Mouse (Mus musculus) ES-E14 (cell line): Measurements from ENCODE around the gene Samd10. TPM values are rescaled to one million over a fixed set of nuclear protein-coding genes. Genes with fewer than 3 reads are reported as not detected.

Experiments
- DNase-seq: peaks from one replicate; pipeline ENCODE4 v3.0.0-alpha.2; 2013; ENCODE audit warnings: low read depth, low spot score
- H3K27ac ChIP-seq: 2 replicates; pipeline ENCODE4 v1.5.1; 2012; ENCODE audit warnings: low read depth, mild to moderate bottlenecking, low read length, moderate library complexity, mixed read lengths; ENCODE audit not compliant: poor library complexity, insufficient read depth, severe bottlenecking
- H3K36me3 ChIP-seq: 2 replicates; pipeline ENCODE4 v1.6.1; 2012; ENCODE audit warnings: mild to moderate bottlenecking, low read length, moderate library complexity, mixed read lengths; ENCODE audit not compliant: control insufficient read depth, poor library complexity, insufficient read depth, severe bottlenecking
- H3K4me1 ChIP-seq, 2 experiments: fragments of 150-350 bp in 1 of 2; sonication (generic) in 1 of 2; 2 replicates each; pipeline ENCODE4 v1.6.1; 2012; ENCODE audit warnings: low read length in 2 of 2, mild to moderate bottlenecking in 1 of 2, mixed read lengths in 1 of 2; ENCODE audit not compliant: control insufficient read depth in 2 of 2, insufficient read depth in 2 of 2, poor library complexity in 1 of 2
- H3K4me3 ChIP-seq, 2 experiments: fragments of 150-350 bp in 1 of 2; sonication (generic) in 1 of 2; 2 replicates each; pipeline ENCODE4 v1.5.1; 2012; ENCODE audit warnings: low read length in 2 of 2, low read depth in 1 of 2, mild to moderate bottlenecking in 1 of 2, mixed read lengths in 1 of 2; ENCODE audit not compliant: insufficient read depth in 1 of 2, poor library complexity in 1 of 2, severe bottlenecking in 1 of 2
- H3K9ac ChIP-seq: 2 replicates; pipeline ENCODE4 v1.6.1; 2012; ENCODE audit warnings: low read depth, mild to moderate bottlenecking, low read length, mixed read lengths; ENCODE audit not compliant: poor library complexity, insufficient read depth, severe bottlenecking
- H3K9me3 ChIP-seq: fragments of 150-350 bp; sonication (generic); 2 replicates; pipeline ENCODE4 v1.6.1; 2012; ENCODE audit warnings: low read depth, mild to moderate bottlenecking, low read length; ENCODE audit not compliant: control insufficient read depth, insufficient read depth
- CHD2 ChIP-seq: IDR thresholded peaks from 2 replicates; pipeline ENCODE4 v1.6.1; 2014; ENCODE audit warnings: mild to moderate bottlenecking, low read depth, low read length, inconsistent platforms
- HCFC1 ChIP-seq: IDR thresholded peaks from 2 replicates; pipeline ENCODE4 v1.6.1; 2012; ENCODE audit warnings: low read length, inconsistent platforms, borderline replicate concordance; ENCODE audit not compliant: insufficient read depth
- MAFK ChIP-seq: IDR thresholded peaks from 2 replicates; pipeline ENCODE4 v1.6.1; 2014; ENCODE audit warnings: mild to moderate bottlenecking, low read depth, low read length, inconsistent platforms; ENCODE audit not compliant: insufficient read depth
- ZC3H11A ChIP-seq: IDR thresholded peaks from 2 replicates; pipeline ENCODE4 v1.6.1; 2012; ENCODE audit warnings: low read depth, mild to moderate bottlenecking, inconsistent platforms, low read length, borderline replicate concordance
- ZNF384 ChIP-seq: IDR thresholded peaks from 2 replicates; pipeline ENCODE4 v1.6.1; 2012; ENCODE audit warnings: low read depth, low read length, inconsistent platforms
- in situ Hi-C, 2 experiments: fragments of 600-800 bp; cut with MboI; formaldehyde crosslinking; loops; one replicate each; pipeline ENCODE4 v1.15.1; 2025; ENCODE audit warnings: low sequenced_read_pairs in 2 of 2, inconsistent platforms in 1 of 2; ENCODE audit not compliant: unreplicated experiment in 2 of 2
- total RNA-seq: library from RNA; depleted of rRNA; stranded (reverse); fragments of 300-350 nt; gene quantifications from 2 replicates; pipeline ENCODE4 v1.2.3, GENCODE M21; 2012

Gene Samd10
- total RNA-seq, 1 experiment = 3.4 TPM

DNA sequence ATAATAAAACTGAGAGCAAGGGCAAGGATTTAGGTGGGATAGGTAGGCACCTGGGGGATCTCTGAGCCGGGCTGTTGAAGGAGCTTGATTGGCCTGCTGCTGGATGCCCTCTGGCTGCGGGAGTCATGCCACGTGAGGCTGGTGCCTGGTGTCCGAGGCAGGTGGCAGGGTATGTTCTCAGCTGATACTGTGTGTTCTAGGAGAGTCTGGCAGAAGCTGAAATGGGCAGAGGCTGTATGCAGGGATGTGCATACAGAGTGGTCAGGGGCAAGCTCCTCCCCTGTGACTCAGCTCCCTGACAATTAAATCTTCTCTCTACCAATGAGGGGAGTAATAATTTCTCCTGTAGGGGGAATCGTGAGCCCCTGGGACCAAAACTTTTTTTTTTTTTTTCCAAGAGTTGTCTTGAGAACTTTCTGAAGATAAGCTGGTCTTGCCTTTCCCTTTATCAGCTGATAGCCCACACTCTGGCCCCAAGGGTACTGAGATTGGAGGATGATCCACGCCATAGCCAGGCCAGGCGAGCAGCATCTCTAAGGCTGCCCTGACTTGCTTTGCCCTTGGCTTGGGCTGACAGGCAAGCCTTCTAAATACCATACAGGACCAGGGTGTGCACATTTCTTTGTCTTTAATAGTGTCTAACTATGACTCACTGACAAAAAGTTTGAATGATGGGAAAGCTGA is 1.5 kb downstream of the Samd10 start:
- peaks cover 4 to 6% of the 10 kb centered on the region in 2 experiments; a peak in 2 of 4 replicates for H3K4me1 ChIP-seq
- TF ChIP-seq ZC3H11A (no peak), ZNF384 (peak; percentile 95), MAFK (no peak), CHD2 (no peak)
- in situ Hi-C loops = no loop called here
- no peak for DNase-seq
- H3K36me3 ChIP-seq = no peaks in the 10 kb centered on the region
- no peak overlapping the region for H3K4me3 ChIP-seq
- no peak overlapping the region for H3K9ac ChIP-seq
- no peak overlapping the region for H3K27ac ChIP-seq
- H3K9me3 ChIP-seq = no peaks in the 10 kb centered on the region

DNA sequence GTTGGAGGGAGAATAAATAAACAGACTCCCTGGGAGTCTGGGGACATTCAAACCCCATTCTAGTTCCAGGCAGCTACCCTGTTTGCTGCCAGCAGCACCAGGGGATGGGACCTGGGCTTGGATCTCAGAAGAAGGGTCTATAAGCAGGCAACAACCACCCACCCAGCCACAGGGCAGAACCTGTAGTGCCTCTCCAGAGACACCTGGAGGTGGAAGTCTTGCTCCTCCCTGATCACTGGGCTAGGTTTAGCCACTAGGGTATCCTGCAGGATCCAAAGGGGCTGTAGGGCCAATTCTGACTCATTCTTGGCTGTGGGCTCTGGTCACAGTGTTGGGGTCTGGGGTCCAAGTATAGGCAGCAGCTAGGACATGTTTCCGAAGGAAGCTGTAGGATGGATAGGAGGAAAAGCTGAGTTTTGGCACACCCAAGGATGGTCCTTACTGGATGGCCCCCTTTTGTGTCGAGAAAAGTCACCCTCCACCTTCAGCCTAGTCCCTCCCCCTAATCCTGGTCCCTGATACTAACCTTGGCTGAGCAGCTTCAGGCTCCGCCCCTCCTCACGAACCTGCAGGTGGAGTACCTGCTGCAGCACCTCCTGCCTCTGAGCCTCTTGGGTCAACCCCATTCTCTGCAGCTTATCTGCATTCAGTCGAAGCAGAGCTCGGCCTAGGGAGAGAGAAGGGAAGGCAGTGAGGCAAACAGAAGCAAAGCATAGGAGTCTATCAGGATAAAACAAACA is 2.6 kb downstream of the Samd10 start:
- H3K9ac ChIP-seq = no peak overlapping the region
- H3K4me3 ChIP-seq = no peak overlapping the region
- no peak for DNase-seq
- H3K27ac ChIP-seq = no peak overlapping the region
- no peaks in the 10 kb centered on the region for H3K9me3 ChIP-seq
- no peaks in the 10 kb centered on the region for H3K36me3 ChIP-seq
- peaks cover 4 to 8% of the 10 kb centered on the region in 2 experiments; a peak in 2 of 4 replicates for H3K4me1 ChIP-seq
- in situ Hi-C loops = no loop called here
- no peak for TF ChIP-seq ZC3H11A
- no peak for TF ChIP-seq MAFK
- no peak for TF ChIP-seq HCFC1
- TF ChIP-seq CHD2 = no peak
- TF ChIP-seq ZNF384 = no peak

DNA sequence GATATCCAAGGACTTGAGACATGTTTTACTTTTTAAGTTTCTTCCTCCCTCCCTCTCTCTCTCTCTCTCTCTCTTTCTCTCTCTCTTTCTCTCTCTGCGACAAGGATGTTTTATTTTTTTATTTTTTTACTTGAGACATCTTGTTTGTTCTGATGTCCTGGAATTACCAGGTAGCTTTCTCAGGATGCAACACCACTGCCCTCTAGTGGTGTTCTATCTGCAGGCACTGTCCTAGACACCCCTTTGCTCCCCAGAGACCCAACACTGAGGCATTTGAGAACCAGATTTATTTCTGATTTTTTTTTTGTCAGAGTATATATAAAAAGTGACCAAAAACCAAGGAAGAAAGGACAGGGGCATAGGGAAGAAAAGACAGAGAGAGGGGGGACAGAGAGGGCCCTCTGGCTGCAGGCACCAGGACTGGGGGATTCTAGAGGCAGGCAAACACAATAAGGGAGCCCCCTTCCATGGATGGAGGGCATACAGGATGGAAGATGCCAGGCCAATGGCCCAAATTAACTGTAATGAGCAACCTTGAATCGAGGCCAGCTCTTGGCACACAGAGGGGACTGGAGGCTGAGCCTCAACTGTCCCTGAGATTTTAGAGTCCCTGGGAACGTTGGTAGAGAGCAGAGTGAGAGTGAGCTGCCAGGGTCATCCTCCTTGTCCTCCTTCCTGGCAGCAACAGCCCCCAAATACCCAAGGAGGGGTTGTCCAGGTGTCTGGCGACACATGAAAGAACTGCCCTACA is 3.9 kb downstream of the Samd10 start:
- H3K9me3 ChIP-seq = no peaks in the 10 kb centered on the region
- in situ Hi-C loops = no loop called here
- no peak overlapping the region for H3K9ac ChIP-seq
- peaks cover 5 to 10% of the 10 kb centered on the region in 2 experiments; a peak in 1 of 4 replicates for H3K4me1 ChIP-seq
- no peak overlapping the region for H3K27ac ChIP-seq
- DNase-seq = no peak
- H3K36me3 ChIP-seq = peaks cover 5% of the 10 kb centered on the region; the same call in 1 of the 2 replicates
- no peak overlapping the region for H3K4me3 ChIP-seq
- TF ChIP-seq CHD2 (no peak), HCFC1 (no peak), MAFK (no peak), ZNF384 (peak; percentile 39), ZC3H11A (0 out of 2 replicates have a peak, but pooled peaks have one; percentile 3)

DNA sequence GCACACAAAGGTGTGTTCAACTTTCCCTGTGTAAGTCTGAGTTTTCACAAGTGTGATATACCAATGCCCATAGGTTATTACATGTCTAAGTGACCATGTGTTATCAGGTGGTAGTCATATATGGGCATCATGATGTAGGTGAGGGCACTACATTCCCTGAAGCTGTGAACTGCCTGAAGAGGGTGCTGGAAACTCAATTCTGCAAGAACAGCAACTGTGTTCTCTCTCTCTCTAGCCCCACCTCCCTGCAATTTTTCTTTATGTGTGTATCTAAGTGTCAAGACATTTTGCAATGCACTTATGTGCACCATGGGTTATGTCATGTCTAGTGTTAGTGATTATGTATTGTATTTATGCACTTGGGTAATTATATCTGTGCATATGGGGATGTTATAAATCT is 5.1 kb downstream of the Samd10 start:
- peaks cover 5 to 10% of the 10 kb centered on the region in 2 experiments; a peak in 1 of 4 replicates for H3K4me1 ChIP-seq
- H3K4me3 ChIP-seq = no peak overlapping the region
- peaks cover 16% of the 10 kb centered on the region for H3K36me3 ChIP-seq
- in situ Hi-C loops = no loop called here
- no peak for DNase-seq
- TF ChIP-seq CHD2 = no peak
- no peak for TF ChIP-seq ZNF384
- no peak for TF ChIP-seq ZC3H11A
- no peak for TF ChIP-seq HCFC1
- no peak for TF ChIP-seq MAFK
- H3K9me3 ChIP-seq = no peaks in the 10 kb centered on the region
- no peak overlapping the region for H3K9ac ChIP-seq
- H3K27ac ChIP-seq = no peak overlapping the region
